Mouse (Mus musculus): ENCODE data around the gene Wdr76. TPM values are rescaled to one million over a fixed set of nuclear protein-coding genes. Genes with fewer than 3 reads are reported as not detected.
"Not testable (repeated sequence)": the region's sequence is repeated elsewhere in the genome, so short reads cannot be mapped to it uniquely, and the experiment has no call there.

The Wdr76 gene
- total RNA-seq, 2 experiments from 2014 or later: 13.8 to 25.5 TPM

DNA sequence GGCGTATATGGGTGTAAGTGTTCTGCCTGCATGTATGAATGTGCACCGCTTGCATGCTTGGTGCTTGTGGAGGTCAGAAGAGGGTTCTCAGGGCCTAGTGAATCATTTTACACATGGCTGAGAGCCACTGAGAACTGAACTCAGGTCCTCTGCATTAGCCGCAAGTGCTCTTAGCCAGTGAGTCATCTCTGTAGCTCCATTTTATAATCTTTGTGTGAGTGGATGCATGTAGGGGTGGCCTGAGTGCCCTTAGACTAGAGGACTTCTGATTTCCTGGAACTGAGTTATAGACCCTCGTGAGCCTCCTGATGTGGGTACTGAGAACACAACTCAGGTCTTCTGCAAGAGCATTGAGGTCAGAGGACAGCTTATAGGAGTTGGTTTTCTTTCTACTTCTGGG, 7.7 kb downstream of the Wdr76 start:
- no peak for ATAC-seq (replicated peaks; ENCODE audit: low FRiP score, poor library complexity, severe bottlenecking)

DNA sequence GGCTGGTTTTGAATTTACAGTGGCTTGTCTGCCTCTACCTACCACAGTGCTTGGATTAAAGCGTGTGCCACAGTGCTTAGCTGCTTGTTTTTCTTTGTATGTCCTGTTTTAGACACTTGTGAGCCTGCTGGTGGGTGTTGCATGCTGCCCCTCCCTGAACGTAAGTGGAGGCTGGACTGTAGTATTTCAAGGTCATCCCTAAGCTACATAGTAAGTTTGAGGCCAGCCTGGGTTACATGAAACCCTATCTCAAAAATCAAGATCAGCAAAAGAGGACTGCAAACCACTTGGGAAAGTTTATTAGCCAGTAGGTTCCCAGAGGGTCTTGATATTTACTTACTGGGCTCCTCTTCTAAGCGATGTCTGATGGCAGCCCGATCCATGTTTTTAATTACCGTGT, 11.6 kb downstream of the Wdr76 start:
- ATAC-seq (replicated peaks; ENCODE audit: low FRiP score, poor library complexity, severe bottlenecking): no peak

DNA sequence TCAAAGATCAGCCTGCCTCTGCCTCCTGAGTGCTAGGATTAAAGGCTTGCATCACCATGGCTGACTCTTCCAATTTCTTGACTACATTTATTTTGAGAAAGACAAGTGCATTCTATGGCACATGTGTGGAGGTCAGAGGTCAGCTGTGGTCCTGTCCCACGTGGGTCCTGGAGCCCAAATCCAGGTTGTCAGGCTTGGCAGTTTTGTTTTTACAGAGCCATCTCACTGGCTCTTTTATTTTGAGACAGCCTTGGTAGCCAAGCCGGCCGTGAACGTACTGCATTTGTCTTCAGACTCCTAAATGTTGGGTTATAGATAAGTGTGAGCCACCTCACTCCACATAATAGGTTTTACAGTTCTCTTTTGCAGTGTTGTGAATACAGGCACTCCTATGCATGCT, 12.2 kb downstream of the Wdr76 start:
- ATAC-seq (replicated peaks; ENCODE audit: low FRiP score, poor library complexity, severe bottlenecking): not testable (repeated sequence)

DNA sequence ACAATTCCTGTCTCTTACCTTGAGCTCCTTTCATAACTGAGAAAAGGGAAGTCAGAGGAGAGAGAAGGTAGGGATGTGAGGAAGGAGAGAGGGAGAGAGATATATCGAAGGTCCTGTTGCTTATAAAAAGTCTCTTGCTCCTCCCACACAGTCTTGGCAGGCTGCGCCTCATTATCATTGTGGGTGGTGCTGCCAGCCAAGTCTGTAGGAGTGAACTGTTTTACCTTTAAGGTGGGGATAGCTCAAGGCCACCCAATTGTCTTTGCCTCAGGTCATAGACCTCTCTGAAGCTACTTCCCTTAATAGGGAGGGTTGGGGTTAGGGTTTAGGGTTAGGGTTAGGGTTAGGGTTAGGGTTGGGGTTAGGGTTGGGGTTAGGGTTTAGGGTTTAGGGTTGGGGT, 15.5 kb downstream of the Wdr76 start:
- ATAC-seq (replicated peaks; ENCODE audit: low FRiP score, poor library complexity, severe bottlenecking): no peak

DNA sequence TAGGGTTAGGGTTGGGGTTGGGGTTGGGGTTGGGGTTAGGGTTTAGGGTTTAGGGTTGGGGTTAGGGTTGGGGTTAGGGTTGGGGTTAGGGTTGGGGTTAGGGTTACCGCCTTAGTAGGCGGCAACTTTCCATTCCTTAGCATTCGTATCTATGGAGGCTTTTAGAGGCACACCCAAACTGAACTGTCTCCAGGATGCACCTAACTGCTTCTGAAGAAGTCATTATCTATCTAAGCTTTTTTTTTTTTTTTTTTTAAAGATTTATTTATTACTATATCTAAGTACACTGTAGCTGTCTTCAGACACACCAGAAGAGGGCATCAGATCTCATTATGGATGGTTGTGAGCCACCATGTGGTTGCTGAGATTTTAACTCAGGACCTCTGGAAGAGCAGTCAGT, 16.3 kb downstream of the Wdr76 start:
- ATAC-seq (replicated peaks; ENCODE audit: low FRiP score, poor library complexity, severe bottlenecking): not testable (repeated sequence)

DNA sequence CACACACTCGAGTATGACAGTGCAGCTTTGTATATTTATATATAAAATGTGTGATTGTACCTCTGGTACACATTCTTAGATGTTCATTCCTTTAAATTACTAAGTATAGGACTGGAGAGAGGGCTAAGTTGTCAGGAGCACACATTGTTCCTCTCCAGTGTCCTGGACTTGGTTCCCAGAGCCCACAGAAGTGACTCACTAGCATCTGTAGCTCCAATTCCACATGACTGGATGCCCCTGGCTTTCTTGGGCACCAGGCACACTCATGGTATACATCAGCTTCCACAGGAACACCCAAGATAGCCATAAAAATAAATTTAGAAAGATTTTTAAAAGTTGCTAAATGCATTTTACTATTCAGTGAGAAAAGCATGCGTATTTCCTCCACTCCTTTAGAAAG, 18.5 kb downstream of the Wdr76 start:
- ATAC-seq (replicated peaks; ENCODE audit: low FRiP score, poor library complexity, severe bottlenecking): no peak

DNA sequence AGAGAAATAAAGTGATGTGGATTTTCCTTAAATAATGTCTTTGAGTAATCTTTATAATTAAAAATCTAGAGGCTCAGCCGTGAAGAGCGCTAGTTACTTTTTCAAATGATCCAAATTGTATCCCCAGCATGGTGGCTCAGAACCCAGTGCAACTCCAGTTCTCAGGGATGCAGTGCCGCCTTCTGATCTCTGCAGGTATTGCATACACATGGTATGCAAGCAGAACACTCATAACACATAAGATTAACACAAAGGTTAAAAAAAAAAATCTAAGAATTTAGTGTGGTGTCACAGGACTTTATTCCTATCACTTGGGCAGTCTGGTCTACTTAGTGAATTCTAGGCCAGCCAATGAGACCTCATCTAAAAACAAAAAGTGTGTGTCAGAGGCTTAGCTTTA, 38.3 kb downstream of the Wdr76 start:
- no peak for ATAC-seq (replicated peaks; ENCODE audit: low FRiP score, poor library complexity, severe bottlenecking)

DNA sequence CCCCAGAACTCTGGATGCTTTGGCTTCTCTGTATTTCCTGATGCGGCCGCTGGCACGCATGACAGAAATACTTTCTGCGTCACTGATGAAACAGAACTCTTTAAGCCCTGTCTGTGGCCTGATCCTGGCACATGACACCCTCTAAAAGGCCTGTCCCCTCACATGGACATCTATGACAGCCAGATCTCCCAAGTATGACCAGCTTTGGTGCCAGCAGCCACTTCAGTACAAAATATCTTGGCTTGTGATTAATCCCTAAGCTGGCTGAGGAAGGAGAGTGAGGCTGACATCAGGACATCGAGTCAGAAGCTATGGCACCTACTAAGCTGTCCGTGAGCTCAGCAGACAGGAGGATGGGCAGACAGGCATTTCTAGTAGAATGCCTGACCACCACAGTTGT, 43.1 kb downstream of the Wdr76 start:
- no peak for ATAC-seq (replicated peaks; ENCODE audit: low FRiP score, poor library complexity, severe bottlenecking)

DNA sequence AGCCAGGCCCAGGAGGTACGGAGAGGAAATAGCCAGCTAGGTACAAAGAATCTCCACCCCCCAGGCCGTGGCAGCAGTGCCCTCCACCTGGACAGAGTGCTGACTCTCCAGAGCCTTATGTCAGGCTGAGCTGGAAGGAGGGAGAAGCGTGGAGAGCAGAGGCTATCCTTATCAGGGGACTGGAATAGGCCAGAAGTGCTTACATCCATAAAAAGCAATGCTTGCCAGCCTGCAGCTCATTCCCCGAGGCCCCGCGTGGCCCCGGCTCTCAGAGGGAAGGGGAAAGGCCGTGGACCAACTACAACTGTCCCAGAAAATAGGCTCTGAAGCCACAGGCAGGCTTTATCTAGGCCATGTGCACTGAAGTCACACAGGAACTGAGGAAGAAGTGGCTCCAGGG, 44.7 kb downstream of the Wdr76 start:
- ATAC-seq (replicated peaks; ENCODE audit: low FRiP score, poor library complexity, severe bottlenecking): no peak

DNA sequence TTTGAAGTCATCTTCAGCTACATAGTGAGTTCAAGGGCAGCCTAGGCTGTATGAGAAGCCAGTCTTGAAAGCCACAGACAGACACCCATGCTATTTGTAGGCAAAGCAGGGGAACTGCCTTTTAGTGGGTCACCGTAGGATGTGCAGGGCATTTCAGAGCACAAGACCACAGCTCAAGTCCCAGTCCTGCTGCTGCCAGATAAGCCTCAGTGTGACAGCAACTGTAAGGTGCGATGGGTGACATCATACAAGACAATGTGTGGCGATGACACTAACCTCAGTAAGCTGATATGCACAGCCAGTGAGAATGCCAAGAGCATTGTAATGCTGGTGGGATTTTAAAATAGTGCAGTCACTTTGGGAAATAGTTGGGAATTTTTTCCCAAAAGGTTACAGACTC, 56.6 kb downstream of the Wdr76 start:
- ATAC-seq (replicated peaks; ENCODE audit: low FRiP score, poor library complexity, severe bottlenecking): no peak

DNA sequence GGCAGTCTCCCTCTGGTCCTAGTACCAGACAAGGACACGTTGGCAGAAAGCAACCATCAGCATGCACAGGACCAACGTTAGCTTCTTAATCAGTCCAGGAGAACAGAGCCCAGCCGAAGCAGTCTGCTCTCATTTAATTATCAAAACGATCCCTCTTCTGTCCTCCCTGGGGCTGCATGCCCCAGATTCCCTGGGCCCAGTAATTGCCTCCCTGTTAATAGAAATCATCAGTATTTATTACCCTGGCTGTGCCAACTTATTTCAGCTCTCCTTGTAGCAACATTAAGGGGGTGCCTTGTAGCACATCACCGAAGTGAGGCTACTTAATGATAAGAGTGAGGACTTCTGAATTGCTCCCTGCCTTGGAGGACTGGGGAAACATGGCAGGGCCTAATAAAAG, 59.4 kb downstream of the Wdr76 start:
- ATAC-seq (replicated peaks; ENCODE audit: low FRiP score, poor library complexity, severe bottlenecking): no peak

DNA sequence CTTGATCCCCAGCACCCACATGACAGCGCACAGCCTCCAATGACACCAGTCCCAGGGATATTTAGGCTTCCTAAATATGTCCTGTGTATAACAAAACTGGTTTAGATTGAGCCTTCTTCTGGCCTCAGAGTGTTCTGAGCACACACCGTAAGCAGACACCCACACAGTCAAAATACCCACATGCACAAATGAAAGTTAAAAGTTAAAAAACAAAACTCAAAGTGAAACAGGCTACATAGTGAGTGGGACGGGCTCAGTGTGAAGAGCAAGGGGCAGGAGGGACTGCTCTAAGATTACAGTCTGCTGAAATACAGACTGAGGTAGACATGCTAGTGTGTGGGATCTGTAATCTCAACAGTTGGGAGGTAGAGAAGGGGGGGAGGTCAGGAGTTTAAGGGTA, 63.5 kb downstream of the Wdr76 start:
- no peak for ATAC-seq (replicated peaks; ENCODE audit: low FRiP score, poor library complexity, severe bottlenecking)

DNA sequence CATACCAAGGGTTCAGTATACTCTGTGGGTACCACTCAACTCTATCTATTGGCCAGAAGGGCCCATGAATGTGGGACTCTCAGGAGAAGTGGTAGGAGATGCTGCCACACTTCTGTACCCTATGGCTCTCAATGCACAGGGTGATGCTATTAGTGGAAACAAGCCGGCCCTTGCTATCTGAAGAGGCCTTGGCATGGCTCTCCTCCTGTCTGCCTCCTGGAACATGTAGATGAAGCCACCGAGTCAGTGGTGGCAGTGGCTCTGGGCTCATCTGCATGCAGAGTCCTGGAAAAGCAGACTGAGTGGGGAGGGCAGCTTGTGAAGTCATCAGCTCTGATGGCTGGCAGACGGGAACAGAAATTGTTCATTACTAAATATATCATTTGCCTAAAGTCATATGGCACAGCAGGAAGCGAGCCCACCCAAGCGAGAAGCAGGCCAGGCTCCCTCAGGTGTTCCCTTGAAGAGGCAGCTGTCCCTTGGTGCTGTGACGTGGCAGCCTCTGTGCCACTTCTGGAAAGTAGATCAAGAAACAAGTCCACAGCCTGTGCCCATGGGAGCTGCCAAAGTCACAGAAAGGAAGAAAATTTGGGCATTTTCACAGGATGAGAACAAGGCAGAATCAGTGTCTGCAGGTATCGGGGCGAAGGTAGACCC, 64.6 kb downstream of the Wdr76 start:
- ATAC-seq (replicated peaks; ENCODE audit: low FRiP score, poor library complexity, severe bottlenecking): no peak

DNA sequence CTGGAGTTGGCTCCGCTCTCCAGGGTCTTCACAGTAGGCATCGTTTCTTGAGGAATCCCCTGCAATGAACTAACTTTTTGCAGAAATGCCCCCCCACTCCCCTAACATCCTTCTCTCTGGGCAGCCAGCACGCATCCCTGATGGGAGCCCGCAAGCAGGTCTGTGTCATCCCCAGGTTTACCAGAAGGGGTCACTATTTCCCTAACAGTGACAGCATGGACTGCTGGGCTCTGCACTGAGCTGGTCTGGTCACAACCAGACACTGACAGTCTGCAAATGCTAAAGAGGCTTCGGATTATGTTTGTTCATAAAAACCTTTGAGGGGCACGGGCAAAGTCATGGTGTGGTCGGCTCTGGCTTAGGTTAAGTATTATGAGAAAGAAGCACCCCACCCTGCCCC, 65.3 kb downstream of the Wdr76 start:
- ATAC-seq (replicated peaks; ENCODE audit: low FRiP score, poor library complexity, severe bottlenecking): peak; percentile 81

DNA sequence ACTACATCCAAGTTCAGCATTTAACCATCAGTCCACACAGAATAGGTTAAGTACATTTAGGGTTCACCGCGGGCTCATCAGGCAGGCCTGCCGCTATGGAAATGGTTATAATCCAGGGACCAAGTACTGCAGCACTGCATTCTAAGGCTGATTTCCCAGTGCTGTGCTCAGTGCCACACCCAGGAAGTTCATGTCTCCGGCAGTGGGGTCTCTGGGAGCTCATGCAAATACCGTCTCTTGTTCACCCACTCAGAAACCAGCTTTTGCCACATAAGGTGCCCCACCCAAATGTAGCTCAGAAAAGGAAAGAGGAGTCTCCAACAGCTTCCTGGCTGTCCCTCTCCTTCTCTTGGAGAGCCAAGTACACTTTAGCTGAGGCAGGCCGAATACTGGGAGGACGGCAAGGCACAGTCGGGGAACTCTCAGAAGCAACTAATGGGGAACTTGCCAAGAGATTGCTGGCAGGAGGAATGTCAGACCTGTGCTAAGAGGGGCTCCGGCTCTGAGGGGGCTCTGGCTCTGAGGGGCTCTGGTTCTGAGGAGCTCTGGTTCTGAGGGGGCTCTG, 67.6 kb downstream of the Wdr76 start:
- ATAC-seq (replicated peaks; ENCODE audit: low FRiP score, poor library complexity, severe bottlenecking): no peak

DNA sequence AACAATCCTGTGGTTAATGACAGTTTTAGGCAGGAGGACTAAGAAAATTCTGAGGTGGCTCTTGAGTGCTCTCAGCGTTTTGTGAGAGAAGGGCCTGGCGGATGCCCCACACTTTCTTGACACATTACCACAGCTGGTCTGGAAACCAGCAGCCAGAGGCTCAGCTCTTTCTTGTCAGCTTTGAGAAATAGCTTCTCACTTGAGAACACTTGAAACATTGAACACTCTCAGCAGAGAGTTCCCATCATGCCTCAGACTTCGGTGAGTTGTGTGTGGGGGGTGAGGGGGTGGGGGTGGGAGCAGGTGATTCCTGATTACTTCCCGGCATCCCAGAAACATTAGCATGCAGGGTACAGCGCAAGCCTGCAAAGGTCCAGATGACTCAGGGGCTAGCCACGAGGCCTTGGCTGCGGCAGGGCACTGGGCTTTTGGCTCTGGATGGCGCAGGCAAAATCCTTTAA, 69.2 kb downstream of the Wdr76 start:
- ATAC-seq (replicated peaks; ENCODE audit: low FRiP score, poor library complexity, severe bottlenecking): no peak

DNA sequence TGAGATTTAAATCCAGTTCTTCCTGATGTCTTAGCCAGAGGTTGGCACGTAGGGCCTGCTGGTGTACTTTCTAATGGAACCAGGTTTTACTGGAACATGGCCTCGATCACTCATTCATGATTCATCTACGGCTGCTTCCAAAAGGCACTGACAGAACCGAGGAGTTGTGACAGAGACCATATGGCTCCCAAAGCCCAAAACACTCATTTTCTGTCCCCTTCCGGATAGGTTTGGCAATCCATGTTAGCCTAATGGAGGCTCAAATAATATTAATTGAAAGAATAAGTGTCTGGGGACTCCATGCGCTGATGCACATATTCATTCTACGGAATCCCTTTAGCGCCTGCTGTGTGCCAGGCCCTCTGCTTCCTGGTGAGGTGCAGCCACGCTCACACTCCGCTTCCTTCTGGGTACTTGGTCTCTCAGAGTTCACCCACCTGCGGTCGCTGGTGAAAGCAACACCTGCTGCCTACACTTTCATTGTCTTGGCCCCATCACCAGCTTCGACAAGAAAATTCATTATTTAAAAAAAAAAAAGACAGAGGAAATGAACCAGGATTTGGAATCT, 76.4 kb downstream of the Wdr76 start:
- no peak for ATAC-seq (replicated peaks; ENCODE audit: low FRiP score, poor library complexity, severe bottlenecking)

DNA sequence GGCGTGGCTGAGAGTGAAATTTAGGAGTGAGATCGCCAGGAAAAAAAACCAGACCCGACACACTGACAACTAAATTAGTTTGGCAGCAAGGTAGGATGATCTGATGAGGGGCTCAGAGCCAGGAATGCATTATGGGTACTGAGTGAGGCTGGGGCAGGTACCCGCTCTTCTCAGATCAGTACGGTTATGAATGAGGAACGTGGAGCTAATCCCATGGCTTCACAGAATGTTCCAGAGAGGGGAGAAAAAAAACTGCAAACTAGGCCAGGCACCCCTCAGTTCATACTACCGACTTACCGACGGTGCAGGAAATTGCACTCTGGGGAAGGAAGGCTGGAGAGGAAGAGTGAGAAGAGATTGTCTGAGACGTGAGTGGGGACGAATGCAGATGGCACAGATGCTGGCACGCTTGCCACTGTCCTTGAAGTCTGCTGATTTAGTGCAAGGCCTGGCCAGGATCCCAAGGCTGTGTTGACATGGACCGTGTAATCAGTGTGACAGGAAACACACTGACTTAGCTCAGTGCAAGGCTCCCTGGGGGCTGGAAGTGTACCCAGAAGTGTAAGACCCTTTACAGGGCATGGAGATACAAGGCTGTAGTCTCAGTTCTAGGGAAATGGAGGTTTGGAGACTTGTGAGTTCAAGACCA, 77.1 kb downstream of the Wdr76 start:
- no peak for ATAC-seq (replicated peaks; ENCODE audit: low FRiP score, poor library complexity, severe bottlenecking)

DNA sequence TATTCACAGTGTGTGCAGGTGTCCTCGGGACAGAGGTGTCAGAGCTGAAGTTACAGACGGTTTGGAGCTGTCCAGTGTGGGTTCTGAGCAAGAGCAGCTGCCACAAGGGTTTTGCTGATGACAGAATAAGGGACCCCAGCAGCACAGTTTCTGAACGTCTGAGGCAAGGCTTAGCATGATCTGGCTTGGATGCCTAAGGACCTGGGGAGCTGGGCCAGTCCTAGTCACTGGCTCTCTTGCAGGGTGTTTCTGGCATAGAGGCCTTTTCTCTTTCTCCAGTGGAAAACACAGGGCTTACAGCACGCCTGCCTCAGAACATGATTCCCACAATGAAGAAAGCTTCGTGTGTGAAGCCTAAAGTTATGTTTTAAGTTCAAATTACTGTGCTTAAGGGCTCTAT, 78.2 kb downstream of the Wdr76 start:
- ATAC-seq (replicated peaks; ENCODE audit: low FRiP score, poor library complexity, severe bottlenecking): no peak

DNA sequence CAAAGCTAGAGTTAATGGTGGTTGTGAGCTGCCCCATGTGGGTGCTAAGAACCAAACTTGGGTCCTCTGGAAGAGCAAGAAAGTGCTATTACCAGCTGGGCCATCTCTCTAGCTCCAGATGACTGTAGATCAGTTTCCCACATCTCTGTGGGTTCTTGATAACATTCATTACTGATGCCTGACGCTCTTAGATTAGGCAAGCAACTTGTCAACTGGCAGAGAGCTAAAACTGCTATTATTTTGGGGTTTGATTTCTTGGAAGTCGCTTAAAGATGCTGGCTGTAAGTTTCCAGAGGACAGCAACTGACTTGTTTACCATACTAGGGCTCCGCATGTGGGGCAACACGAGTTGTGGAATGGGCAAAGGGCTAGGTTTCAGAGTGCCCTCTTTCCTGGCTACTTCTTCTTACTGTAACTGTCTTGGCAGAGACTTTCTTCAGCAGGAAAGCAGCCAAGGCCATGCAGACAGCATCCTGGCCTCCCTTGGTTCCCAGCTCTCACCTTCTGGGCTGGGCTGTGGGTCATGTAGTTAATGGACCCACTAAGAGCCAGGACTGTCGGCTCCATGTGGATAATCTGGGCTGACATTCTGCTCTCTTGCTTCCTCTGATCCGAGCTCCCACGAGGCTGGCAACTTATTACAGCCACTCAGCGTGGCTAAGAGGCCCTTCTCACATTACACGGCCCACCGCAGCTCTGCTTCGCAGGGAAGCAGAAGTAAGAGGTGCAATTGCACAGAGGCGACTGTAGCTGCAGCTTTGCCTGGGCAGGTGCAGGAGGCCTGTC, 81.2 kb downstream of the Wdr76 start:
- no peak; the same call in 1 of the 2 replicates for ATAC-seq (replicated peaks; ENCODE audit: low FRiP score, poor library complexity, severe bottlenecking)
